9 mouse cellular contexts compared by ENCODE assay signal in the genomic region with DNA sequence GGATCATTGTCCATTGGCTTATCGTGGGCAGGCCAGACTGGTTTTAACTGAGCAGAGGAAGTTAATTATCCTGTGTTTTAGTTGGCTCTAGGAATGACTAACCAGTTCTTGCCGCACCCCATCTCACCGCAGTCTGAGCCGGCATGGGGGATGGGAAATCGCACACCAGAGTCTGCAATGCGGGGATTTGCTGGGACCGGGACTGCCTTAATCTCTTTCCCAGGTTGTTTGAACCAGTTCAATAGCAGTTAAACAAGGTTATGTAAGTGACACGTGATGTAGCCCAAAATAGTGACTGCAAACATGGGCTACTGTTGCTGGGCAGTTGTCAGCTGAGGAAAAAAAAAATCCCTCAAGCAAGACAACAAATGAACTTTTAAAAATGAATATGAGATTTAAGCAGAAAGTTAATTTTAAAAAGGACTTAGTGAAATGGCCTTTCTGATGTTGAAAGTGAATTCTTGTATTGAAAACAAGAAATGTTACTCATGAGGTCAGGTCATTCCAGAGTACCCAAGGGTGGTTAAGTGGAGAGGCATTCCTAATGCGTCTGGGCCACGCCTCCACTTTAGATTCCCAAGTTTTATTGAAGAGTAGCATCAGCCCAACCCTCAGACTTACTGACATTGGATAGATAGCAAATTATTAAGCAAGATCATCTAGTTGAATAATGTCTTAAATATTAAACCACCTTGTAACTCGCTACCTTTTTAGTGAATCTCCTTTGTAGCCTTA.
DNase-seq lines count a peak whose midpoint lies in the region; ATAC-seq lines count a peak whose summit lies in the region.
"Had no signal": no experiment of that assay in that cellular context is flagged by ENCODE, and none has a peak within 500 bp of the region (broad histone marks: within the 10 kb centered on the region; RNA-seq: fewer than 3 reads in every experiment).

No protein-coding gene starts in this region.

- H3K9ac ChIP-seq in liver, embryonic 12.5 days, result no peak overlapping the region
- H3K9ac ChIP-seq: embryonic facial prominence, embryonic 15.5 days had no signal

- peak; percentile 57 for ATAC-seq in liver, embryonic 12.5 days

- no peaks in the 10 kb centered on the region for H3K4me1 ChIP-seq in liver, embryonic 12.5 days
- H3K4me1 ChIP-seq: embryonic facial prominence, embryonic 15.5 days had no signal

- H3K4me2 ChIP-seq in liver, embryonic 12.5 days, result no peak overlapping the region
- H3K4me2 ChIP-seq: embryonic facial prominence, embryonic 15.5 days had no signal

- 0 out of 2 replicates have a peak, but pooled peaks cover 5% of the 10 kb centered on the region for H3K9me3 ChIP-seq in liver, embryonic 12.5 days (replicated peaks)

- H3K27me3 ChIP-seq in liver, embryonic 12.5 days (replicated peaks), result no peaks in the 10 kb centered on the region
- H3K27me3 ChIP-seq: embryonic facial prominence, embryonic 15.5 days had no signal

- 39% methylated on average over 11 of the region's 11 CpGs for WGBS in liver, embryonic 12.5 days (ENCODE audit: insufficient replicate concordance)

- no peaks in the 10 kb centered on the region for H3K36me3 ChIP-seq in liver, embryonic 12.5 days
- H3K36me3 ChIP-seq: embryonic facial prominence, embryonic 15.5 days had no signal

- intact Hi-C loops in gastrocnemius, postnatal 14 days (cut with DNase I; ENCODE audit: low total_unique reads), result no loop called here

- H3K27ac ChIP-seq in liver, embryonic 12.5 days, result no peak overlapping the region
- H3K27ac ChIP-seq: embryonic facial prominence, embryonic 15.5 days had no signal

- peak; percentile 32 for DNase-seq in adrenal gland, adult 2 months
- no peak for DNase-seq in adrenal gland, adult 18-20 months (ENCODE audit: low spot score in 2 of 2)
- DNase-seq in brain, adult 2 months (ENCODE audit: low read depth, low spot score), result peak; percentile 61
- peak; percentile 69 for DNase-seq in gastrocnemius, postnatal 14 days
- DNase-seq in kidney, adult 18-20 months, result peak; percentile 79
- peak; percentile 45 to 47 for DNase-seq in right cerebral cortex, adult 2 months (ENCODE audit: low spot score in 2 of 2)
- no peak for DNase-seq in thymus, postnatal 14 days

- H3K4me3 ChIP-seq in liver, embryonic 12.5 days, result no peak overlapping the region
- H3K4me3 ChIP-seq: embryonic facial prominence, embryonic 15.5 days had no signal

Comparison
In these comparisons a context has a peak if more than half of its experiments do, and no peak if none do; other contexts are left out.
1. DNase-seq: peak in adrenal gland, adult 2 months (single experiment), brain, adult 2 months (single experiment), gastrocnemius, postnatal 14 days (single experiment), kidney, adult 18-20 months (single experiment) and right cerebral cortex, adult 2 months (2 of 2); none in adrenal gland, adult 18-20 months (0 of 2) and thymus, postnatal 14 days (single experiment).